Mouse (Mus musculus) testis, adult 2 months (tissue): ENCODE measurements around the gene Casp9. TPM values are rescaled to one million over a fixed set of nuclear protein-coding genes. Genes with fewer than 3 reads are reported as not detected.

Experiments used
- H3K27ac ChIP-seq: fragments of 200-500 bp; 2 replicates; pipeline ENCODE4 v1.5.1; 2012; ENCODE audit warnings: low read depth, low read length; ENCODE audit not compliant: control insufficient read depth, insufficient read depth
- H3K27me3 ChIP-seq: fragments of 200-500 bp; 2 replicates; pipeline ENCODE4 v1.6.1; 2012; ENCODE audit warnings: mild to moderate bottlenecking, low read length, moderate library complexity; ENCODE audit not compliant: control insufficient read depth, insufficient read depth
- H3K36me3 ChIP-seq: fragments of 200-500 bp; 2 replicates; pipeline ENCODE4 v1.6.1; 2012; ENCODE audit warnings: mild to moderate bottlenecking, low read length; ENCODE audit not compliant: control insufficient read depth, insufficient read depth
- H3K4me1 ChIP-seq: fragments of 200-500 bp; 2 replicates; pipeline ENCODE4 v1.6.1; 2012; ENCODE audit warnings: low read length; ENCODE audit not compliant: control insufficient read depth, insufficient read depth
- H3K4me3 ChIP-seq: fragments of 200-500 bp; 2 replicates; pipeline ENCODE4 v1.5.1; 2012; ENCODE audit warnings: low read depth, mild to moderate bottlenecking, low read length, moderate library complexity, mixed read lengths; ENCODE audit not compliant: control insufficient read depth
- CTCF ChIP-seq: fragments of 200-500 bp; IDR thresholded peaks from 2 replicates; pipeline ENCODE4 v1.5.1; 2012; ENCODE audit warnings: low read depth, mild to moderate bottlenecking, inconsistent platforms, low read length, moderate library complexity; ENCODE audit not compliant: control insufficient read depth, insufficient read depth, insufficient replicate concordance
- POLR2A ChIP-seq: fragments of 200-500 bp; IDR thresholded peaks from 2 replicates; pipeline ENCODE4 v1.6.1; 2012; ENCODE audit warnings: low read depth, mild to moderate bottlenecking, inconsistent platforms, low read length, moderate library complexity; ENCODE audit not compliant: control insufficient read depth
- polyA plus RNA-seq: library from polyadenylated mRNA; depleted of rRNA; stranded (reverse); fragments of >200 nt; gene quantifications from 2 replicates; pipeline ENCODE4 v1.2.3, GENCODE M21; 2012; rRNA removed

Gene Casp9
- polyA plus RNA-seq, 1 experiment = 7.8 TPM

GRCm38 (mm10) chr4:141865006-141865405 is 71.6 kb downstream of the Casp9 start:
- Histone ChIP-seq H3K4me3 (no peak overlapping the region), H3K36me3 (no peaks in the 10 kb centered on the region)
- no peak for TF ChIP-seq POLR2A
- no peak for TF ChIP-seq CTCF

More at GRCm38 (mm10) chr4:141865006-141865405, 71.6 kb downstream of the Casp9 start:
- Histone ChIP-seq H3K27me3 (no peaks in the 10 kb centered on the region), H3K27ac (no peak overlapping the region), H3K4me1 (peaks cover 3% of the 10 kb centered on the region)

Other genes with a start within 250 kb of the Casp9 start
- 3.1 and 4.4 TPM in 2 replicates for gene Fblim1, start 187.5 kb upstream of the Casp9 start, polyA plus RNA-seq
- gene Tmem82, start 175.0 kb upstream of the Casp9 start, polyA plus RNA-seq = 3.5 and 3.9 TPM in 2 replicates
- 2.2 and 2.9 TPM in 2 replicates for gene Slc25a34, start 169.8 kb upstream of the Casp9 start, polyA plus RNA-seq
- gene Plekhm2, start 128.7 kb upstream of the Casp9 start, polyA plus RNA-seq = 73.3 and 76.3 TPM in 2 replicates
- 3.6 and 4.1 TPM in 2 replicates for gene Rsc1a1, start 108.0 kb upstream of the Casp9 start, polyA plus RNA-seq
- gene Ddi2, start 70.2 kb upstream of the Casp9 start, polyA plus RNA-seq = 4.1 and 5.2 TPM in 2 replicates
- gene Agmat, start 46.9 kb upstream of the Casp9 start, polyA plus RNA-seq = 0.07 TPM in 1 of 2 replicates, not detected in the other
- 11.3 and 12.2 TPM in 2 replicates for gene Dnajc16, start 2.7 kb upstream of the Casp9 start, polyA plus RNA-seq
- 6.2 and 6.5 TPM in 2 replicates for gene Cela2a, start 32.5 kb downstream of the Casp9 start, polyA plus RNA-seq
- gene Ctrc, start 52.7 kb downstream of the Casp9 start, polyA plus RNA-seq = 0.66 and 1.4 TPM in 2 replicates
- gene Efhd2, start 81.3 kb downstream of the Casp9 start, polyA plus RNA-seq = 56.1 and 57.6 TPM in 2 replicates
- gene Fhad1, start 221.5 kb downstream of the Casp9 start, polyA plus RNA-seq = 178 and 186 TPM in 2 replicates